Mouse (Mus musculus) liver, adult 2 months (tissue): ENCODE measurements around the gene Hecw2.

Source experiments
- CTCF ChIP-seq: fragments of 200-500 bp; IDR thresholded peaks from 2 replicates; pipeline ENCODE4 v1.5.1; 2011; ENCODE audit warnings: low read depth, low read length, control low read depth
- POLR2A ChIP-seq: fragments of 200-500 bp; IDR thresholded peaks from 2 replicates; pipeline ENCODE4 v1.6.1; 2011; ENCODE audit warnings: low read length, control low read depth; ENCODE audit not compliant: insufficient read depth; ENCODE audit errors: extremely low read depth

- TF ChIP-seq CTCF (no peak), POLR2A (no peak)
Observed at GRCm38 (mm10) chr1:53875919-53876318, 319.0 kb downstream of the Hecw2 start.
